Mouse (Mus musculus) embryo, embryonic 9.5 days (tissue): ENCODE data around the gene Atf1.

Experiments used
- DNase-seq: peaks from one replicate; pipeline ENCODE4 v3.0.0-alpha.2; 2017; ENCODE audit errors: extremely low spot score

Gene Atf1

GRCm38 (mm10) chr15:100216173-100216572 lies 11.4 kb upstream of the Atf1 start:
- DNase-seq = no peak

GRCm38 (mm10) chr15:100218018-100218417 lies 9.6 kb upstream of the Atf1 start:
- DNase-seq = no peak

GRCm38 (mm10) chr15:100219396-100219795 lies 8.2 kb upstream of the Atf1 start:
- DNase-seq = no peak

- no peak for DNase-seq
Observed at GRCm38 (mm10) chr15:100220916-100221315, 6.7 kb upstream of the Atf1 start.

- DNase-seq = no peak
Observed at GRCm38 (mm10) chr15:100225381-100225780, 2.2 kb upstream of the Atf1 start.

GRCm38 (mm10) chr15:100225891-100226290 lies 1.7 kb upstream of the Atf1 start:
- no peak for DNase-seq

- peak; percentile 32 for DNase-seq
Observed at GRCm38 (mm10) chr15:100227031-100227662, 472 bp upstream of the Atf1 start.

- peak; percentile 33 for DNase-seq
Observed at GRCm38 (mm10) chr15:100228535-100229336, 1.1 kb downstream of the Atf1 start.

GRCm38 (mm10) chr15:100230655-100231054 lies 3.0 kb downstream of the Atf1 start:
- DNase-seq = no peak

GRCm38 (mm10) chr15:100231616-100232525 lies 4.3 kb downstream of the Atf1 start:
- no peak for DNase-seq

GRCm38 (mm10) chr15:100235208-100235965 lies 7.8 kb downstream of the Atf1 start:
- no peak for DNase-seq

GRCm38 (mm10) chr15:100236952-100237351 lies 9.3 kb downstream of the Atf1 start:
- no peak for DNase-seq

- no peak for DNase-seq
Observed at GRCm38 (mm10) chr15:100241780-100242179, 14.2 kb downstream of the Atf1 start.

GRCm38 (mm10) chr15:100245951-100246350 lies 18.3 kb downstream of the Atf1 start:
- DNase-seq = no peak

GRCm38 (mm10) chr15:100247296-100247695 lies 19.7 kb downstream of the Atf1 start:
- DNase-seq = no peak

GRCm38 (mm10) chr15:100248665-100249433 lies 21.2 kb downstream of the Atf1 start:
- DNase-seq = no peak

GRCm38 (mm10) chr15:100251153-100251780 lies 23.6 kb downstream of the Atf1 start:
- no peak for DNase-seq

GRCm38 (mm10) chr15:100256386-100256785 lies 28.8 kb downstream of the Atf1 start:
- DNase-seq = no peak

GRCm38 (mm10) chr15:100257305-100257704 lies 29.7 kb downstream of the Atf1 start:
- no peak for DNase-seq
